Mouse (Mus musculus) heart, adult 2 months (tissue): ENCODE results near the gene Nfia.

ENCODE experiments used
- EP300 ChIP-seq: fragments of 200-500 bp; IDR thresholded peaks from 2 replicates; pipeline ENCODE4 v1.6.1; 2011; ENCODE audit warnings: low read depth, low read length, control low read depth; ENCODE audit not compliant: insufficient read depth
- POLR2A ChIP-seq: fragments of 200-500 bp; IDR thresholded peaks from 2 replicates; pipeline ENCODE4 v1.6.1; 2011; ENCODE audit warnings: mild to moderate bottlenecking, low read depth, low read length, control low read depth; ENCODE audit not compliant: insufficient read depth

DNA sequence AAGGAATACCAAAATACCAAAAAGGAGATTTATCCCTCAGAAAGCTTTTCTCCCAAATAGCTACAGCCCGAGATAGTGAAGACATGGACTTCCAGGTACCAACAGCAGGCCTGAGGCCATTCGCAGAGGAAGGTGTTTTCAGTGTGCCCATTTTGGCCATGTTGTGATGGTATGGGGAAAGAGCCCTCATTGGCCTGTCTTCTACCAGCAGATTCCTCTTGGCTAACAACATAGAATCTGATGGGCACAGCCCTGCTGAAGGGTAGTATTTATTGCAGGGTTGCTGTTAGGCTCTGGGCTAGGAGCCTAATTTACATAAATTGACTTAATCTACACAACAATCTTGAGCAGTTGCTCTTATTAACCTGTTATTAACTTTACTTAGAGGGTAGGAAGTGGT, 363.5 kb downstream of the Nfia start:
- TF ChIP-seq POLR2A (no peak), EP300 (no peak)
